Mouse (Mus musculus) CH12.LX (cell line): ENCODE data around the gene Myt1l. TPM values are rescaled to one million over a fixed set of nuclear protein-coding genes. Genes with fewer than 3 reads are reported as not detected.

Source experiments
- DNase-seq: peaks from one replicate; pipeline ENCODE4 v3.0.0-alpha.2; 2013; ENCODE audit errors: extremely low read depth
- H3K27ac ChIP-seq: 2 replicates; pipeline ENCODE4 v1.5.1; 2012; ENCODE audit warnings: low read depth, mild to moderate bottlenecking, control low read depth, moderate library complexity; ENCODE audit not compliant: insufficient read depth
- H3K27me3 ChIP-seq: replicated peaks from 2 replicates; pipeline ENCODE3; 2012; ENCODE audit warnings: inconsistent platforms
- H3K36me3 ChIP-seq, 2 experiments: replicated peaks in 1 of 2; 2 replicates each; pipeline versions ENCODE3 to v1.6.1; 2012; ENCODE audit warnings: inconsistent platforms in 1 of 2, low read length in 1 of 2, mild to moderate bottlenecking in 1 of 2, mixed read lengths in 1 of 2, moderate library complexity in 1 of 2; ENCODE audit not compliant: control insufficient read depth in 1 of 2, insufficient read depth in 1 of 2
- H3K4me1 ChIP-seq, 2 experiments: 2 replicates each; pipeline ENCODE4 v1.6.1; 2012; ENCODE audit warnings: inconsistent platforms in 1 of 2, moderate library complexity in 1 of 2; ENCODE audit not compliant: insufficient read depth in 2 of 2, control insufficient read depth in 1 of 2
- H3K4me2 ChIP-seq: 2 replicates; pipeline ENCODE4 v1.6.1; 2012; ENCODE audit warnings: low read depth, mild to moderate bottlenecking, control low read depth; ENCODE audit not compliant: poor library complexity, insufficient read depth, severe bottlenecking
- H3K4me3 ChIP-seq, 3 experiments: fragments of 150-350 bp in 1 of 3; sonication (generic) in 1 of 3; replicated peaks in 1 of 3; 2 replicates each; pipeline versions ENCODE3 to v1.5.1; 2011 to 2012; ENCODE audit warnings: low read depth in 2 of 3, low read length in 2 of 3, mild to moderate bottlenecking in 2 of 3, moderate library complexity in 2 of 3, control low read depth in 1 of 3, improper control_type of control experiment in 1 of 3, inconsistent platforms in 1 of 3, mixed read lengths in 1 of 3; ENCODE audit not compliant: poor library complexity in 1 of 3
- H3K79me2 ChIP-seq: replicated peaks from 2 replicates; pipeline ENCODE4 v1.6.1; 2012; ENCODE audit warnings: mild to moderate bottlenecking, moderate library complexity; ENCODE audit not compliant: control insufficient read depth, poor library complexity, insufficient read depth, severe bottlenecking; ENCODE audit errors: extremely low read depth
- H3K9ac ChIP-seq: 2 replicates; pipeline ENCODE4 v1.6.1; 2012; ENCODE audit warnings: low read depth, mild to moderate bottlenecking, control low read depth, moderate library complexity; ENCODE audit not compliant: insufficient read depth
- H3K9me3 ChIP-seq: replicated peaks from 2 replicates; pipeline ENCODE3; 2012; ENCODE audit warnings: low read length, inconsistent platforms, mixed read lengths
- BHLHE40 ChIP-seq: IDR thresholded peaks from 2 replicates; pipeline ENCODE4 v1.6.1; 2011; ENCODE audit warnings: mild to moderate bottlenecking, low read depth, low read length, improper control_type of control experiment
- CHD1 ChIP-seq: IDR thresholded peaks from 2 replicates; pipeline ENCODE4 v1.6.1; 2012; ENCODE audit warnings: low read depth, low read length, improper control_type of control experiment, inconsistent platforms
- CHD2 ChIP-seq: IDR thresholded peaks from 2 replicates; pipeline ENCODE4 v1.6.1; 2011; ENCODE audit warnings: low read length, improper control_type of control experiment
- CTCF ChIP-seq, 2 experiments: IDR thresholded peaks in 1 of 2; conservative IDR thresholded peaks in 1 of 2; 2 replicates each; pipeline ENCODE4 v1.5.1; 2011 to 2012; ENCODE audit warnings: low read depth in 2 of 2, low read length in 2 of 2, improper control_type of control experiment in 1 of 2, inconsistent platforms in 1 of 2, mild to moderate bottlenecking in 1 of 2, moderate library complexity in 1 of 2
- E2F4 ChIP-seq: IDR thresholded peaks from 2 replicates; pipeline ENCODE4 v1.6.1; 2011; ENCODE audit warnings: low read depth, low read length, improper control_type of control experiment; ENCODE audit not compliant: insufficient replicate concordance
- EP300 ChIP-seq: IDR thresholded peaks from 2 replicates; pipeline ENCODE4 v1.6.1; 2011; ENCODE audit warnings: low read length, improper control_type of control experiment
- GABPA ChIP-seq: IDR thresholded peaks from 2 replicates; pipeline ENCODE4 v1.6.1; 2012; ENCODE audit warnings: low read depth, low read length, improper control_type of control experiment, inconsistent platforms; ENCODE audit not compliant: insufficient replicate concordance
- HCFC1 ChIP-seq: IDR thresholded peaks from 2 replicates; pipeline ENCODE4 v1.6.1; 2012; ENCODE audit warnings: low read depth, mild to moderate bottlenecking, inconsistent platforms, low read length, improper control_type of control experiment
- IRF4 ChIP-seq: IDR thresholded peaks from 2 replicates; pipeline ENCODE4 v1.6.1; 2014; ENCODE audit warnings: low read depth, mild to moderate bottlenecking, inconsistent platforms, low read length, improper control_type of control experiment
- JUN ChIP-seq: IDR thresholded peaks from 2 replicates; pipeline ENCODE4 v1.6.1; 2011; ENCODE audit warnings: low read depth, mild to moderate bottlenecking, low read length, improper control_type of control experiment, moderate library complexity; ENCODE audit not compliant: insufficient read depth
- KAT2A ChIP-seq: IDR thresholded peaks from 2 replicates; pipeline ENCODE4 v1.6.1; 2012; ENCODE audit warnings: low read length, improper control_type of control experiment, inconsistent platforms; ENCODE audit not compliant: insufficient replicate concordance
- MAFK ChIP-seq: IDR thresholded peaks from 2 replicates; pipeline ENCODE4 v1.6.1; 2011; ENCODE audit warnings: low read length, improper control_type of control experiment; ENCODE audit not compliant: insufficient replicate concordance
- MAX ChIP-seq: IDR thresholded peaks from 2 replicates; pipeline ENCODE4 v1.6.1; 2011; ENCODE audit warnings: low read length, improper control_type of control experiment
- MAZ ChIP-seq: IDR thresholded peaks from 2 replicates; pipeline ENCODE4 v1.6.1; 2012; ENCODE audit warnings: low read depth, mild to moderate bottlenecking, inconsistent platforms, low read length, improper control_type of control experiment, moderate library complexity
- MEF2A ChIP-seq: IDR thresholded peaks from 2 replicates; pipeline ENCODE4 v1.6.1; 2014; ENCODE audit warnings: low read depth, mild to moderate bottlenecking, inconsistent platforms, low read length, improper control_type of control experiment, borderline replicate concordance
- MXI1 ChIP-seq: IDR thresholded peaks from 2 replicates; pipeline ENCODE4 v1.6.1; 2011; ENCODE audit warnings: mild to moderate bottlenecking, low read depth, low read length, improper control_type of control experiment
- MYC ChIP-seq: IDR thresholded peaks from 2 replicates; pipeline ENCODE4 v1.6.1; 2011; ENCODE audit warnings: low read depth, mild to moderate bottlenecking, improper control_type of control experiment, low read length
- NRF1 ChIP-seq: IDR thresholded peaks from 2 replicates; pipeline ENCODE4 v1.6.1; 2014; ENCODE audit warnings: low read depth, mild to moderate bottlenecking, inconsistent platforms, low read length, improper control_type of control experiment, moderate library complexity
- PAX5 ChIP-seq: IDR thresholded peaks from 2 replicates; pipeline ENCODE4 v1.6.1; 2012; ENCODE audit warnings: low read length, inconsistent platforms, mixed read lengths
- POLR2A ChIP-seq: IDR thresholded peaks from 2 replicates; pipeline ENCODE4 v1.6.1; 2011; ENCODE audit warnings: low read depth, mild to moderate bottlenecking, improper control_type of control experiment, low read length
- POLR2AphosphoS2 ChIP-seq: IDR thresholded peaks from 2 replicates; pipeline ENCODE4 v1.6.1; 2011; ENCODE audit warnings: low read depth, low read length, improper control_type of control experiment
- RAD21 ChIP-seq: IDR thresholded peaks from 2 replicates; pipeline ENCODE4 v1.6.1; 2011; ENCODE audit warnings: low read depth, mild to moderate bottlenecking, low read length, improper control_type of control experiment, moderate library complexity
- RCOR1 ChIP-seq: conservative IDR thresholded peaks from 2 replicates; pipeline ENCODE4 v1.6.1; 2012; ENCODE audit warnings: low read depth, mild to moderate bottlenecking, inconsistent platforms, low read length, improper control_type of control experiment
- SMC3 ChIP-seq: IDR thresholded peaks from 2 replicates; pipeline ENCODE4 v1.6.1; 2011; ENCODE audit warnings: low read depth, low read length, improper control_type of control experiment
- TBP ChIP-seq: conservative IDR thresholded peaks from 2 replicates; pipeline ENCODE4 v1.6.1; 2011; ENCODE audit warnings: low read depth, low read length, improper control_type of control experiment
- UBTF ChIP-seq: IDR thresholded peaks from 2 replicates; pipeline ENCODE4 v1.6.1; 2012; ENCODE audit warnings: low read depth, mild to moderate bottlenecking, inconsistent platforms, low read length, improper control_type of control experiment, moderate library complexity
- USF1 ChIP-seq: IDR thresholded peaks from 2 replicates; pipeline ENCODE4 v1.6.1; 2014; ENCODE audit warnings: low read depth, mild to moderate bottlenecking, inconsistent platforms, low read length, improper control_type of control experiment
- USF2 ChIP-seq: conservative IDR thresholded peaks from 2 replicates; pipeline ENCODE4 v1.6.1; 2011; ENCODE audit warnings: low read depth, low read length, improper control_type of control experiment
- ZC3H11A ChIP-seq: IDR thresholded peaks from 2 replicates; pipeline ENCODE4 v1.6.1; 2012; ENCODE audit warnings: low read depth, mild to moderate bottlenecking, inconsistent platforms, low read length, improper control_type of control experiment
- ZKSCAN1 ChIP-seq: IDR thresholded peaks from 2 replicates; pipeline ENCODE4 v1.6.1; 2012; ENCODE audit warnings: low read depth, inconsistent platforms, low read length, improper control_type of control experiment, borderline replicate concordance
- ZMIZ1 ChIP-seq: IDR thresholded peaks from 2 replicates; pipeline ENCODE4 v1.6.1; 2012; ENCODE audit warnings: low read depth, mild to moderate bottlenecking, inconsistent platforms, low read length, improper control_type of control experiment
- dilution Hi-C: fragments of 300-500 bp; cut with MboI; formaldehyde crosslinking; loops from 2 replicates; pipeline ENCODE4 v1.14.3; 2020; ENCODE audit warnings: low sequenced_read_pairs; ENCODE audit not compliant: extremely low pct_unique_long_range_greater_than_20kb, extremely low pct_ligation_motif_present
- in situ Hi-C: fragments of 300-500 bp; cut with MboI; formaldehyde crosslinking; loops from 3 replicates; pipeline ENCODE4 v1.14.3; 2019; ENCODE audit warnings: low sequenced_read_pairs, low pct_ligation_motif_present, low pct_unique_long_range_greater_than_20kb, mixed read lengths
- polyA plus RNA-seq: library from polyadenylated mRNA; unstranded; fragments of >175 nt; gene quantifications from 2 replicates; pipeline ENCODE4 v1.2.1, GENCODE M21; 2012; ENCODE audit warnings: low read depth; ENCODE audit not compliant: insufficient read length
- total RNA-seq, 2 experiments: library from RNA; depleted of rRNA; stranded (reverse); fragments of 300-350 nt in 1 of 2; fragments of >200 nt in 1 of 2; gene quantifications; 2 replicates each; pipeline ENCODE4 v1.2.3; 2012 to 2014

The Myt1l gene
- total and polyA plus RNA-seq, 3 experiments, result 0.31 to 1.1 TPM; not detected in 1

DNA sequence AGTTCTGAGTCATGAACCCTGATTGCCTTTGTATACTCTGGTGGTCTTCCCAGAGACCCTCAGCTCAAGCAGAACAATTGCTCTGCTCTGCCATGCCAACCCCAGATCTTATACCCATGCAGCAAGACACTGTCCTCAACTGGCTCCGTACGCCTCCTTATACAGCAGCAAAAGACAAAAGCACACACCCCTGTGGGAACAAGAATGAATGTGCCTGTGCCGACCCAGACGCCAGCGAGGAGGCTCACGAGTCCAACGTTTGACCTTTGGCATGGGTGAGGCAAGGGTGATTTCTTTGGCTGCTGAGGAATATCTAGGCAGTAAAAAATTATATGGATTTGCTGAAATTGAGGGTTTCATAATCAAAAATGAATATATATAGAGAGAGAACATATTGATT is 143.8 kb downstream of the Myt1l start:
- no peak overlapping the region for H3K27ac ChIP-seq
- in situ Hi-C loops, result no loop called here
- no peaks in the 10 kb centered on the region for H3K36me3 ChIP-seq
- no peak overlapping the region for H3K9ac ChIP-seq
- no peak overlapping the region for H3K4me3 ChIP-seq
- DNase-seq, result no peak
- H3K4me2 ChIP-seq, result no peak overlapping the region
- peaks cover 0 to 4% of the 10 kb centered on the region in 2 experiments; a peak in 2 of 4 replicates for H3K4me1 ChIP-seq
- TF ChIP-seq E2F4 (no peak), RAD21 (no peak), UBTF (no peak), IRF4 (no peak), MEF2A (no peak)
- no peaks in the 10 kb centered on the region for H3K79me2 ChIP-seq
- H3K9me3 ChIP-seq, result no peaks in the 10 kb centered on the region
- dilution Hi-C loops, result no loop called here
- H3K27me3 ChIP-seq, result no peaks in the 10 kb centered on the region

DNA sequence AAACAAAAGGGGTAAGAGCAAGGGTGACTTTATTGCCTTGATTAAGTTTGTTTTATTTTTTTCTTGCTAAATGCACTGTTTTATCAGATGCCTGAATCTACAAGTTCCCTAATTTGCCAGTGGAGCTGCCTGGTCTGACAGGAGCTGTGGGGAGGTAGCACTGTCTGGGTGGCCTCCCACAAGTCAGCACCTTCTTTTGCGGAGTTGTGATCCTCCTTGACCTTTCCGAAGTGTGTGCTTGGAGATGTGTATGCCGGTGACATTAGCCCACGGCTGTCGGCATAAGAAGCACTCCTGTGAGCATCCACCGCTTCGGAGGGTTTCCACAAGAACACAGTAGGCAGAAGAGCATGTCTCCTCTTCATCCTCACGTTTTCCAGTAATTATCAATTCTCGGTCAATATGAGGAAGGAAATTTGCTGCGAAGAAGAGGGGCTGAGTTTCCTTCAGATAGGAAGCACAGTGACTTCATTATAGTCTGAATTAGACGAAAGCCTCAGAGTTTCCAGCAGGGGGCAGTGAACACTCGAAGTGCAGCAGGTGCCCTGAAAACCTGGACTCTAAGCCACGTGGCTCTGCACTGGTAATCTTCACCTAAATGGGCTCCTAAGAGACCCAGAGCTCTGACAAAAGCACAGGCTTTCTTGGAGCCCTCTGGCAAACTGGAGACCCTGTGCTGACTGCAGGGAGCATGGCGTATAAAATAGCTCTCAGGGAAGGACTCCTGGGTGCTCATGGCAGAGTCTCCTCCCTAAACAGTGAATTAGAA is 147.6 kb downstream of the Myt1l start:
- DNase-seq, result peak; percentile 70
- dilution Hi-C loops, result no loop called here
- H3K9me3 ChIP-seq, result no peaks in the 10 kb centered on the region
- TF ChIP-seq RCOR1 (no peak), MYC (peak; percentile 95), ZKSCAN1 (no peak), TBP (no peak), PAX5 (no peak), BHLHE40 (no peak), KAT2A (no peak), MAX (peak; percentile 93), SMC3 (peak; percentile 73), CTCF (conservative IDR thresholded peaks at IDR 0.05 in 1 of 2, IDR thresholded peaks at IDR 0.05 in 1 of 2; ENCODE audit: low read depth in 2 of 2, low read length in 2 of 2) (peak; percentile 39 to 83), MAZ (no peak), MXI1 (peak; percentile 52; the same call in 1 of the 2 replicates), HCFC1 (no peak), NRF1 (no peak), IRF4 (no peak), UBTF (no peak), E2F4 (no peak), ZMIZ1 (no peak), POLR2AphosphoS2 (no peak), CHD2 (no peak), GABPA (no peak), EP300 (no peak), RAD21 (peak; percentile 84), CHD1 (no peak), JUN (no peak), ZC3H11A (no peak), POLR2A (no peak), USF2 (no peak), USF1 (peak; percentile 8; the same call in 1 of the 2 replicates), MEF2A (no peak), MAFK (no peak)

More for the DNA sequence above, 147.6 kb downstream of the Myt1l start:
- Histone ChIP-seq H3K36me3 (no peaks in the 10 kb centered on the region), H3K9ac (no peak overlapping the region), H3K27me3 (no peaks in the 10 kb centered on the region), H3K27ac (no peak overlapping the region), H3K79me2 (no peaks in the 10 kb centered on the region), H3K4me1 (peaks cover 0 to 4% of the 10 kb centered on the region in 2 experiments; a peak in 2 of 4 replicates), H3K4me2 (no peak overlapping the region), H3K4me3 (no peak overlapping the region)
- in situ Hi-C loops, result loop anchor here (5.0 kb wide), 1 partner anchor 202 kb away; no protein-coding TSS in a partner anchor
